Mouse (Mus musculus): ENCODE measurements around the gene Rbm3.
"Not testable (repeated sequence)": the region's sequence is repeated elsewhere in the genome, so short reads cannot be mapped to it uniquely, and the experiment has no call there.

Rbm3 gene

DNA sequence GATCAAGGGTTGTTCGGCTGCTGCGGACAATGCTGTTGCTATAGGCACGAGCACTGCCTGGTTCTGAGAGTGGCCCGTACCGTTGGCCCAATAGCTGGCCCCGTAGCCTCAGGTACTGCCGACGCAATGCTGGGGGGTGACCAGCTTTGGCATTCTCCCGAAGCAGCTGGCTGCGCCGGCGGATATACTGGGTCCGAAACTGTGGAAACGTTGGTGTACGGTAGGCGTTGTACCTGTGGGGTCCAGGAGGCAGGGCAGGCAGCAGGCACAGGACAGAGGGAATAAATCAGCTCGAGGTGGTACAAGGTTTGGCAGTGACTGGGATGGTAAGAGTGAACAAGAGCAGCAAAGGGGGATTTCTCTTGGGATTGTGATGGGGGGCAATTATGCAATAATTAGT, 14.3 kb downstream of the Rbm3 start:
- no peak for DNase-seq (ENCODE audit: low read depth, low spot score)

DNA sequence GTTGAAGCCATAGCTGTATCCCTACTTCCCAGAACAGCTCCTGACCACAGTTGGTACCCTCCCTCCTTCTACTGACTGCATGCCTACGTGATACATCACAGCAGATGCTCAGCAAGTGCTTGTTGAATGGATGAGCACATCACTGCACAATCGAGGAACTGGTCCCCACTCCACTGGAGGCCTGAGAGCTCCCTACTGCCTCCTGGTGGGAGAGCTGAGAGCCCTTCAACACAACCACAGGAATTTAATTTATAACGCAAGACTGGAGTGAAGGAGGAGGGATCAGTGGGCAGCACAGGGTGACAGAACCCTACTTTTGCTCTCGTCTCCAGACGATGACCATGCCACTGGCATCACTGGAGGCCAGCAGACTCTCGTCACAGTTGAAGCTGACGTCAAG, 20.4 kb downstream of the Rbm3 start:
- DNase-seq (ENCODE audit: low read depth, low spot score) = no peak

DNA sequence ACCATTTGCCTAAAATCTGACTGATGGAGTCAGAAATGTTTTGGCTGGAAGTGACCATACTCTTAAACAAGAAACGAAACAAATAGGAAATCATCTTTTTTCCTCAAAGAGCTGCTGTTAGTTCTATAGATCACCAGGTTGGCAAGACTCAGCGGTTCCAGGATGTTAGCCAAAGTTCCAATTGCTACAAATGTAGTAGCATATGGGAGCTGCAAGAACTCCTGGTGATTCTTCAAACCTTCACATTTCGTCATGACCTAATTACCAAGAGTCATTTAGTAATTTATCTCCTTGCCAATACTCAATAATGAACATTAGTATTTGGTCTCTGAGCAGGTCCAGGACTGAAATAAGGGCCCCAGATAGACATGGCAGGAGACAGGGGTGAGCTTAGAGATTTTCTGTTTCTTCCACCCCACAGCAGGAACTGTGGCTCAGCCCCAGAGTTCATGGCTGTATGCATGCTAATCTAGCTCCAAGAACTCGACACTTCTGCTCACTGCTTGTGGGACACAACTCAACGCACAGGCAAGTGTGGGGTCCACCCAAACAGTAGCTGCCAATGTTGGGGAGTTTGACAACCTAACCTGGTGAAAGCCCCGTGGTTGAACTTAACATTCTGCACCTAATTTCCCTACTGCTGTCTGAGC, 21.7 kb downstream of the Rbm3 start:
- DNase-seq (ENCODE audit: low read depth, low spot score) = no peak

DNA sequence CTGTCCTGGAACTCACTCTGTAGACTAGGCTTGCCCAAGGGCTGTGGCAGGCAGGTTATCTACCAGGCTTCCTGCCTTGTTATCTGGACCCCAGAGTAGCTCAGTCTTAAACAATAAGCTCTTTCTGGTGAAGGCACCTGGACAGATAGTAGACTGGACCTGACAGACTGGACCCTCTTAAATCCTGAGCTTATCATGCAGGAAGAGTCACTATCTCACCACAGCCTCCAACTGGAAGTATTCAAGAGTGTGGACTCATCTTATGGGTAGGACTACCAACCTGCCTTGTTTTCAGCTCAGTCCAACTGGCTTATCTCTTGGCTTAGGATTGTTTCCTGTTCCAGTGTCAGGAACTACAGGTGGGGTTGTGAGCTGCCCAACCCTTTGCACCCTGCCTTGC, 28.4 kb downstream of the Rbm3 start:
- DNase-seq (ENCODE audit: low read depth, low spot score) = no peak

DNA sequence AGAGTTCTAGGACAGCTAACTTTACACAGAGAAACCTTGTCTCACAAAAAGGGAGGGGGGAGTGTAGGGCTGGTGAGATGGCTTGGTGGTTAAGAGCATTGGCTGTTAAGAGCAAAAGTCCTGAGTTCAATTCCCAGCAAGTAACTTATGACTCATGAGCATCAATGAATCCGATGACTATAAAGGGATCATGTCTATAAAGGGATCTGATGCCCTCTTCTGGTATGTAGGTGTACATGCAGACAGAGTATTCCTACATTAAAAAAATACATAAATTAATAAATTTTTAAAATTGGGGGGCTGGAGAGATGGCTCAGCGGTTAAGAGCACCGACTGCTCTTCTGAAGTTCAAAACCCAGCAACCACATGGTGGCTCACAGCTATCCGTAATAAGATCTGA, 30.4 kb downstream of the Rbm3 start:
- no peak for DNase-seq (ENCODE audit: low read depth, low spot score)

DNA sequence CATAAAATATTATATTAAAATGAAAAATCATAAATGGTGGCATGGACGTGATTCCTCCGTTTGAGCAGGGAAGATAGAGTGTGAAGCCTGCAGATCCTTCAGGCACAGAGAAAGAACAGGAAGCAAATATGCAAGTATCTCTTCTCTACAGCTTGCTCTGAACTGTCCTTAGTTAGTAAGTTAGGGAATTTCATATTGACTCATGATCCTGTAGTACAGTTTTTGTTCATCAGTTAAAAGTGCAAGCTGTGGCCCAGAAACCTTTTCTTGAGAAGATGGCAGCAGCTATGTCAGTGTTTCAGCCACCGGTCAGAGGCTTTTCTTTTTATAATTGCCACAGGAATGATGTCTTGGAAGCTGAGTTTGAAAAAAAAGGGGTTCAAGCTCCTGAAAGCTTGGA, 40.7 kb downstream of the Rbm3 start:
- no peak for DNase-seq (ENCODE audit: low read depth, low spot score)

DNA sequence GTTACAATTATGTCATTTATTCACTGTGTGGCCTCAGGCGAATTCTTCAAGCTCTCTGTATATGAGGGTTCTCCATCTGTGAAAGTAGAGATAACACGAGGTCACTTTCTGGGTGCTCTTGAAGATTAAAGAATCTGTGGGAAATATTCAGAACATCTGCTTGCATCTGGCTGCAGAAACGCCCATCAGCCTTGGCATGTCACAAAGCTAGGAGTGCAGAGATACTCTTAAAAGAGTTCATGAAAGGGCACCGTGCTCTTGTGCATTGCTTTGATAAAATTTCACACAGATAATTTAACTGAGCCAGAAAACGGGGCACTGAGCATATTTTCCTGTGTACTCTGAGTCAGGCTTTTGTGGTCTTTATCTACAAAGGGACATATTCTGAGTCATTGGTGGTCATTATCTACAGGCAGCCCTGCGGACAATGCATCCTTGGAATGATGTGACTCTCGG, 43.4 kb downstream of the Rbm3 start:
- no peak for DNase-seq (ENCODE audit: low read depth, low spot score)

DNA sequence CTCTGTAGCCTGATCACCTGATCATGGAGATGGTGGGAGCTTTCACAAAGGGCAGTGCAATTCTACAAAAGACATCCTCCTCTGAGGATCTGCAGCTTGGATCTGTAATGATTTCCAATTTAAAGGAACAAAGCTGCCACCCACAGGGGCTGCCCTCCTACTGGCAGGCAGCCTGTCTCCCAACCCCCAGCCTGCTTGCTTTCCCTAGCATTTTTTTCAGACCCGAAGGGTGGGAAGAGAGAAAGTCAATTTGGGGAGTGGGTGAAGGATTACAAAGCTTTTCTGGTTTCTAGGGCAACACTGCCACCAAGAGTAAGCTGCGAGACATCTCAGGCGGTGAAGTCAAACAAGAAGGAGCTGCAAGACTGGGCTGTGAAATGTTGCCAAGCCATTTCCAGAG, 44.7 kb downstream of the Rbm3 start:
- DNase-seq (ENCODE audit: low read depth, low spot score) = peak; percentile 43

DNA sequence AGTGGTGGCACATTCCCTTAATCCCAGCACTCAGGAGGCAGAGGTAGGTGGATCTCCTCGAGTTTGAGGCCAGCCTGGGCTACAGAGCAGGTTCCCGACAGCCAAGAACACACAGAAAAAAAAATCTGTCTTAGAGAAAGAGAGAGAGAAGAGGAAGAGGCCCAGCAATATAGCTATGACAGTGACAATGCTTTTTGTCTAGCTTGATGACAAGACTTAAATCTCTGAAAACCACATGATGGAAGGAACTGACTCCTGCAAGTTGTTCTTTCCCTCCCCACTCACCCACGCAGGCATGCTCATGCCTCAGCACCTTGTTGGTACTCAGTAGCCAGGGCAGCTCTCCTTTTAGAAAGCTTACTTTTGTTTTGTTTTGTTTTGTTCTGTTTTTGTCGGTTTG, 46.2 kb downstream of the Rbm3 start:
- DNase-seq (ENCODE audit: low read depth, low spot score) = no peak

DNA sequence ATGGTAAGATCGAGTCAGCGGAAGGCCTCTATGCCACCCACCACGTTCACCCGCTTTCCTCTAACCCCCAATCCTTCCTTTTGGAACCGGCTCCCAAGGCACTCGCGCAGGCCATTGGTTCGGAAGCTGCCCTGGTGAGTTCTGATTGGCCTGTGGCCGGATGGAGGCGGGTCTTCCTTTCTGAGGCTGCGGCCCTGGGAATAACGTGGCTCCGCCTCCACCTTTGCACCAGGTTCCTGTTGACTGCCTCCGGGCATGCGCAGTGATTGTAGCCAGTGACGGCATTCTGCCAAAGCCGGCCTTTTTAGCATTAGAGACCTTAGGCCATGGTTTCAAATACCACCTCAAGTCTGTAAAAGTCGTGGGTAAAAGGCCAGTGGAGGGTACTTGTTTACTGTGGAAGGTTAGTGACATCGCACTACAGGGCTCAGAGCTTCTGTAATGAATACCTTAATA, 48.9 kb downstream of the Rbm3 start:
- peak; percentile 95 for DNase-seq (ENCODE audit: low read depth, low spot score)

DNA sequence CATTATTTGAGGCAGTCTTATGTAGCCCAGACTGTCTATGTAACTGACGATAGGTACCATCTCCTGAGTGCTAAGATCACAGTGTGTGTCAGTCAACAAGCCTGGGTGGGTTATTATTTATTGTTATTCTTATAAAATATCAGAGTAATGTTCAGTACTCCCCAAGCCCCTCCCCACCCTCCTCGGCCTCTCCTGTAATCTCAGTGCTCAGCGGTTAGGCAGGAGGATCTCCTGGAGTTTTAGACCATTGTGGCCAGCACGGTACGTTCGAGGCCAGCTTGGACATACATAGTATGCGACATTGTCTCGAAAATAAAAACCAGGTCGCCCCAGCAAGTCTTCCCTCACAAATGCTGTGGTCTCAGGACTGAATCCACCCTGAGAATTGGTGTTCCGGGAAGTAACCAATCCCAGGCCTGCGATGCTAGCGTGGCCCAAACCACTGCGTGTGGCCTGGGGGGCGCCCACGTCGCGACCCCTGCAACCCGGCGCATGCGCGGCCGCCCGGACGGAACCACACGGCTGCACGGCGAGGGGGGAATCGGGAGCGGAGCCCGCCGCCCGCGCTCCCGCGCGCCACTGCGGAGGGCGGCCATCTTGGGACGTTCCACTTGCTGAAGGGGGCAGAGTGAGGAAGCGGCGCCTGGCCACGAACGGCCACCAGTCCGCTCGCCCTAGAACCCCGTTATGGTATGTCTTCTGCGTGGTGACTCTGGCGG, 49.5 kb downstream of the Rbm3 start:
- DNase-seq (ENCODE audit: low read depth, low spot score) = not testable (repeated sequence)

DNA sequence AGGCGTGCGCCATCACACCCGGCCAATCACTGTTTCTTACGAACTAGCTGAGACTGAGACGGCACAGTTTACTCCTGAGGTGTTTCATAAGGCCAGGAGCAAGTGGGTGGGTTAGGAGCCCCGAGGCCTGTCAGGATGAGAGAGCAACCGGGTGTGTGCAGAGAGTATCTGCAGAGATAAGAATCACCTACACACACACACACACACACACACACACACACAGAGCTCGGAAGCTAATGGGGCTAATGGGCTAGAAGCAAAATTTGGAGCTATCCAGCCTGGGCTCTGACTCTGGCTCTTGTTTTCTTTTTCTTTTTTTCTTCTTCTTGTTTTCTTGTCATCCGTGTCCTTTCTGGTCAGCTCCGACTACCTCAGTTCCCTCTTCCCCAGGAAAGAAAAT, 50.1 kb downstream of the Rbm3 start:
- no peak for DNase-seq (ENCODE audit: low read depth, low spot score)

DNA sequence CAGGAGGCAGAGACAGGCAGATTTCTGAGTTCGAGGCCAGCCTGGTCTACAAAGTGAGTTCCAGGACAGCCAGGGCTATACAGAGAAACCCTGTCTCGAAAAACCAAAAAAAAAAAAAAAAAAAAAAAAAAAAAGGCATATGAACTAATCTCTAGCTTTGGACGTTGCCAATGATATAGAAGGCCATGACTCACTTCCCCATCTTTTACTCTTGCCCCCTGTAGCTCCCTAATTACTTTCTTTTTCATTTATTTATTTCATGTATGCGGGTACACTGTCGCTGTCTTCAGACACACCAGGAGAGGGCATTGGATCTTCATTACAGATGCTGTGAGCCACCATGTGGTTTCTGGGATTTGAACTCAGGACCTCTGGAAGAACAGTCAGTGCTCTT, 54.7 kb downstream of the Rbm3 start:
- DNase-seq (ENCODE audit: low read depth, low spot score) = not testable (repeated sequence)

DNA sequence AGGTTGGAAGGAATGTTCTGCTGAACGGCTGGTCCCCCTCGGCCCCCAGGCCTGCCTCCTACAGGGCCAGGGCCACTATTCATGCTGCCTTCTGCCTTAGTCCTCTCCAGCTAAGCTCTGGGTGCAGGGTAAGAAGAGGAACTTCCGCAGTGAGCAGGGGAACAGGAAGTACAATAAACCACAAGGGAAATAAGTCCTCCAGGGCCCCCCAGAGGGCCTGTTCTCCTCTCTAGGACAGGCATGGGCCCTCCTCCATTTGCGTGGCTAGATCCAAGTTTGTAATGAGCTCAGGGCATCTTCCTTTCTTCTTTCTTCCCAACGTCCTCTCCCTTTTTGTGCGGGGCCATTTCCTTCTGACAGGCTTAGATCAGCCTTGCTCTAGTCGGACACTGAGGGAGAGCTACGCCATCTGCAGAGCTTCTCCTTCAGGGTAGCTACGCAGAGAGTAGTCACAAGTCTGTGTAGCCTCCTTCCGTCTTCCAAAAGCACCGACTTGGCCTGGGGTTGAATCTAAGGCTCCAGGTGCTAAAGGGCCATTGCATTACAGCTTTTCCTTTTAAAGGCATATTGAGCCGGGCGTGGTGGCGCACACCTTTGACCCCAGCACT, 55.2 kb downstream of the Rbm3 start, which contains the start of gene Was:
TSS of gene Was (minus strand) at position 153 of the 608 bp plus-strand sequence.
- no peak for DNase-seq (ENCODE audit: low read depth, low spot score)

DNA sequence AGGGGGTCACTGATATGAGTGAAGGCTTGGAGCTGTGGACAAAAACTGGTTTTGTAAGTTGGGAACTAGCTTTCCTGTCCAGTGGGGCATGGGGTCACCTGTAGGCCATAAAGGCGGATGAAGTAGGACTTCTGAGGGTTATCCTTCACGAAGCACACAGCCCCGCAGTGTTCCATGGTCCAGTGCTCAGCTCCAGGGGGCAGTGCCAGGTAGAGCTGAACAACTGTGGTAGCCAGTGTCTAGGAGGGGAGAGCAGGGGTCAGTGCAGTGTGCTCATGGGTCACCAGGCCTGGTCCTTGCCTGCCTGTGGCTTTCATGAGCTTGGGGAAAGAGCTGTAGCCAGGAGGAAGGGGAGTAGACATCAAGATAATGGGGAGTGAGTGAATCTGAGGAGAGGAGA, 55.9 kb downstream of the Rbm3 start:
- DNase-seq (ENCODE audit: low read depth, low spot score) = no peak

Data from telencephalon, adult 2 months (tissue).